Mouse (Mus musculus): ENCODE measurements around the gene Ap5m1. TPM values are rescaled to one million over a fixed set of nuclear protein-coding genes. Genes with fewer than 3 reads are reported as not detected.
A peak's percentile ranks its signal among the peaks of the same experiment; 100 is the strongest.
"Not testable (repeated sequence)": the region's sequence is repeated elsewhere in the genome, so short reads cannot be mapped to it uniquely, and the experiment has no call there.

Gene Ap5m1
- total RNA-seq (2021) = 10 to 100 TPM; 18.2 to 24.3 TPM
- long read RNA-seq, experiment 1, full-length matches to known transcripts = 14 of 19 reads
- long read RNA-seq, experiment 1, partial matches to known transcripts = 1 of 19 reads
- long read RNA-seq, experiment 1, other reads (novel, unspliced or antisense) = 4 of 19 reads
- long read RNA-seq, experiment 2, full-length matches to known transcripts = 3 of 3 reads
- long read RNA-seq, experiment 2, partial matches to known transcripts = 0 of 3 reads
- long read RNA-seq, experiment 2, other reads (novel, unspliced or antisense) = 0 of 3 reads

DNA sequence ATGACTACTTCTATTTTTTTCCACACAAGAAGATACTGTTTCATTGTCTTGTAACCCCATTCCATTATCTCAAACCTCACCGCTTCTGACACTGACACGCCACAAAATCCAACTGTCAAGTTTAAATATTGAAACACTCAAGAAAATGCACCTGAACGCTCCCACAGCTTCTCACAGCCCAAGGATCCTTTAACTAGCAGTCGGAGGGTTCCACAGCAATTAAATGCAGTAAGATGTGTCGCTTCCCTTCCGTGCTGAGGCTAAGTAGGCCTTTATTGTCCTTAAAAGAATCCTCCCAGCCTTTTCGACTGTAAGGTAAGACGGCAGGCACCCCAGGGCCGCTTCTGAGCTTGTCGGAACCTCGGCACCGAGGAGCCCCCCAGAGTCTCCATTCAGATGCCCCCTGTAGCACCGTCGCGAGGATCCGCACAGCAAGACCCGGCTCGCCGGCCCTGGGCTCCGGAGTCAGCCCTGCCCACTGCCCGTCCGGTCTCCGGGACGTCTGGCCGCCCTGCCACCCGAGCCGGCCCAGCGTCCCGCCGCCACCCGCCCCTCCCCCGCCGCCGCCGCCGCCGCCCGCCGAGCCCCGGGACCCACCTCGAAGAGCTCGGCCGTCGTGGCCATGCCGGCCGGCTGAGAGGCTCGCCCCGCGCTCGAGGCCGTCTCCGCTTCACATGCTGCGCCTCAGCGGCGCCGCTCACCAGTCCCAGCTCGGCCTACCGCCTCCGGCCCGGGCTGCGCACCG lies at the start of gene Ap5m1:
Gene Ap5m1, plus strand, starts transcription at position 569 of the 745 bp plus-strand sequence.
- no peak for DNase-seq

DNA sequence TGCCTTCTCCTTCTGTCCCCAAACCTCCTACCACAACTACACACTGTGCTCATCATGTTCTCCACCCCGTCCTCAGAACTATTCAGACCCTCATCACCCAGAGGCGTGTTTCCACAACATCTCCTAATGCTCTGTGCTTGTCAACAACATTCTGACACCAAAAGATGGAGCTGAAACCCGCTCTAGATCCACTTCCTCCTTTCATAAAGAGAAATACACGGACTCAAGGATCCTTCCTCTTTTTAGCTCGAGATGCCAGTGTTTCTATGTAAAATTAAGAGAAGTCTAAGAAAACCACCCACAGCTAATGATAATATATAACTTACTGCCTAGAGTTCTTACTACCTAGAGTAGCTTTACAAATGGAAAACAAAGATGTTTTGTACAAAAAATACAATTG lies 46.1 kb upstream of the Ap5m1 start:
- no peak for DNase-seq

GRCm38 (mm10) chr14:49027040-49027778 lies 38.7 kb upstream of the Ap5m1 start:
- DNase-seq = no peak

DNA sequence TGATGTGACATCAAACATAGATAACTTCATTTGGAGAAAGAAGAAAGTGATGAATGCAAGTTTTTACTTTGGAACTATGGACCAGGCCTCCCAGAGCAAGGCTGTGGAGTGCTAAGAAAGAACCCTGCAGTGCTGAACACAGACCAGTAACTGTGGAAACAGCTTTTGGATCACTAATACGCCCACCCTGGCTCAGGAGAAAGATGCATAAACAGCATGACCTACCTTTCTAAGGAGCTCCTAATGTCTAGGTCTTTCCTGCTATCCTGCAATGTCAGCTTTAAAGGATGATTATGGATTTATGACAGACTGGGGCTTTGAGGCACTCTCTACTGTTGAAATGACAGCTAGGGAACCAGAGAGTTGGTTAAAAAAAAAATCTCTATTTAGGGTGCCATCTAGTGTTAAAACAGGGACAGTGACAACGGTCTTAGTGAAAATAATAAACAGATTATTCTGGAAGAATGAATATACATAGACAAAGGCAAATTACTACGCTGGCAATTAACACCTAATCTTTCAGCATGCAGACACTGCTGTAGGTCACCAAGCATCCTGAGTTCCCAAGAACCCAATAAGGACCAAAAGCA lies 38.0 kb upstream of the Ap5m1 start:
- DNase-seq = no peak

GRCm38 (mm10) chr14:49028991-49029390 lies 36.9 kb upstream of the Ap5m1 start:
- DNase-seq = no peak

DNA sequence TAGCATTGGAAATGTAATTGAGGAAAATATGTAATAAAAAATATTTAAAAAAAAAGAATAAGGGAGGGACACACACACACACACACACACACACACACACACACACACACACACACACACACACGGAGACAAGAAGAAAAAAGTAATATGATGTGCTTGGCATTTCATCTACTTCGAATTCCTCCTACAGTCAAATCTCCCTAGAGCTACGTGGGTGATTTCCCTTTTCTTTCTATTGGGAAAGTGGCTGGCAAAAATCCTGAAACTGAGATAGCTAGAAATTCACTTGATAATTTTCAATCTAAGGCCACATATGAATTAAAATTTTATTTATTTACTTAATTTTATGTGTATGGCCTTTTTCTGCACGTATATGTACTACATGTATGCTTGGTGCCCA lies 20.3 kb upstream of the Ap5m1 start:
- no peak for DNase-seq

GRCm38 (mm10) chr14:49049492-49049891 lies 16.4 kb upstream of the Ap5m1 start:
- no peak for DNase-seq

DNA sequence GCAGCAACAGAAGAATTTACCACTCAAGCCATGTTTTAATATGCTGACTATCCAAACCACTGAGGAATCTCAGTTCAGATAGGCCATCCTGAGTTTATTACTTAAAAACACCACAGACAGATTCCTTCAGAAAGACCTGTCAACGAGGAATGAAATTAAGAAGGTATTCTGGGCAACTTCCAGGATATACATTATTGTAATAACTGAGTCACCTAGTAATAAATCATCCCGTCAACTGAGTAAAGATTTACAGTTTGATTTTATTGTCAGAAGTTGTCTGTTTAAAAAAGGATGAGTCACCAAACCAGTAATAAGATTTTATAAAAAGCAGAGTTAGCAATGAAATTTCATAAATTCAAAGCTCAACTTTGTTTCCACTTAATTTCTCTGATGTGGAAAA lies 2.1 kb upstream of the Ap5m1 start:
- DNase-seq = no peak

GRCm38 (mm10) chr14:49066274-49066823 lies 452 bp downstream of the Ap5m1 start, which contains the start of gene Exoc5:
Exoc5 (minus strand) TSS chr14:49066653.
- peak; percentile 99 for DNase-seq

DNA sequence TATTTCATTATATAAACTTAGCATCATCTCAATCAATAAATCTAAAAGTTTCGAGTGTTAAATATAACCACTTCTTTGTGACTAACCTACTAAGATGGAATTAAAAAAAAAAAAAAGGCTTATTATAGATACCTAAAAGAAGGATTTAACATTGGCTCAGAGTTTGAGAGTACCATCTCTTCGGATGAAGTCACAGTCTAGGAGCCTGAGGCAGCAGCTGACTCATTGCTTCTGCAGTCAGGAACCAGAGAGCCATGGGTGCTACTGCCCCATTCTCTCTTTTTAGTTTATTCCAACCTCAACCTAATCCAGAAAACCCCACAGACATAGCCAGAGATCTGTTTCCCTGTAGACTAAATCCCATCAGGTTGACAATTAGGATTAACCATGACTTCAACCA lies 6.9 kb downstream of the Ap5m1 start:
- DNase-seq = no peak

DNA sequence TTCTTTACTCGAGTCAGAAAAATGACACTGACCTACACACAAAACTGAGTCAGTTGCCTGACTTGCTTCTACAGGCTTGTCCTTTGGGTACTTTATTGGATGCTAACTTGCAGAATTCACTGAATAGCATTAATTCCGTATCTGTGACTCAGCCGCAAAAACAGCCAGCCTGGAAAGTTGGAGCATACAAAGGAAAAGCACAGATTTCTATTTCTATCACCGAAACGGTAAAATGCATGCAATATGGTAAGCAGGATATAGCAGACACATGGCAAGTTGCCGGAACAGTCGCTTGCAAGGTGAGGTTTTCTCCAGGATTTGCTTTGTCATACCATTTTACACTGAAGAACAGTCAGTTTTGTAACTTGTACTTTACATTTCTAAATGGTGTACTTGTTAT lies 8.0 kb downstream of the Ap5m1 start:
- DNase-seq = no peak

- DNase-seq = no peak
Observed at GRCm38 (mm10) chr14:49074361-49074760, 8.5 kb downstream of the Ap5m1 start.

- no peak for DNase-seq
Observed at GRCm38 (mm10) chr14:49078820-49079219, 12.9 kb downstream of the Ap5m1 start.

DNA sequence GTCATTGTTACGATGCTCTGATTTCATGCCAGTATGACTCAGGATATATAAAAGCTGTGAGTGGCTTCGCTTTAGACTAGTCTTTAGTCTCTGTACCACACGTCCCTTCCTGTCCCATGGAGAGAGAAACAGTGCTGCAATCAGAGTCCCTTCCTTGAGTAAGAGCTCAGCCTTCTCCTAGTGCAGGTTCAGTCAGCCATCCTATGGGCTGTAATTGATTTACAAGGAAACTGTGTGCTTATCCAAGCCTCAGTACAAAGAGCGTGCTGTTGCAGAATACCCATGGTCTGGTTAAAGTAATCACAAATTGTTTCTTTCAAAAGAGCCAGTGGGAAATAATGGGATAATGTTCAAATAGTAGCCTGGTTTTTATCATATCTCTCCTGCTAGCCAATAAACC lies 20.6 kb downstream of the Ap5m1 start:
- DNase-seq = no peak

GRCm38 (mm10) chr14:49088155-49089048 lies 22.5 kb downstream of the Ap5m1 start:
- no peak for DNase-seq

GRCm38 (mm10) chr14:49089461-49090058 lies 23.7 kb downstream of the Ap5m1 start:
- DNase-seq = no peak

DNA sequence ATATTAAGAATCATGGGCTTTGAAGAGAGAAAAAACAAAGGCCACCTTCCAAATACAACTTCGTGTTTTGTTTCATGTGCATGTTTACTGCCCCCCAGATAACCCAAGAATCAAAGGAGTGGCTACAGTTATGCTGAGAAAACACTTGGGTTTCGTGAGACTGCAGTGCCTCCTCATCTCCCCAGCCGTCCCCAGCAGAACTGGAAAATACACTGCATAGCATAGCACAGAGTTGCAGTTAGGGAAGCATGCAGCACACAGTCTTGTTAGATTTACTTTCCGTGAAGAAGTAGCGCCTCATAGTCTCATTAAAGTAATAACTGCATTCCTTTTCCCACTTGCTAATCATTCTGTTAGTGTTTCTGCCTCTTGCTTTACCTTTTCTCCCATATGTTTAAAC lies 24.2 kb downstream of the Ap5m1 start:
- DNase-seq = no peak

DNA sequence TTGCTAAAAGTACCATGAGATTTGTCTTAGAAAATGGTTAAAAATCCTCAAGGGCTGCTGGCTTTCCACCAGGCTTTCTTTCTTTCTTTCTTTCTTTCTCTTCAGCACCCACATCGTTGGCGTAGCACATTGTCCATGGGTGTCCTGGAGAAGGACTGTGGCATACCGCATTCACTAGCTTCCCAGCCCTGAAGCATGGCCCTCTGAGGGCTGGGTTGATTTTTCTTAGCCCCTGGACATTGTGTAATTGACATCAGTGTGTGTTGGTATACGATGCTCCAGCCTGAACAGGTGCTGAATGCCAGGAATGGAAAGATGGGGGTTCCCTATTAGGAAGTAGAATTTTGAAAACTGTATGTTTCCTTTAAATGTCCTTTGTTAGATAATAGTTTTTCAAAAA lies 25.4 kb downstream of the Ap5m1 start:
- DNase-seq = no peak

DNA sequence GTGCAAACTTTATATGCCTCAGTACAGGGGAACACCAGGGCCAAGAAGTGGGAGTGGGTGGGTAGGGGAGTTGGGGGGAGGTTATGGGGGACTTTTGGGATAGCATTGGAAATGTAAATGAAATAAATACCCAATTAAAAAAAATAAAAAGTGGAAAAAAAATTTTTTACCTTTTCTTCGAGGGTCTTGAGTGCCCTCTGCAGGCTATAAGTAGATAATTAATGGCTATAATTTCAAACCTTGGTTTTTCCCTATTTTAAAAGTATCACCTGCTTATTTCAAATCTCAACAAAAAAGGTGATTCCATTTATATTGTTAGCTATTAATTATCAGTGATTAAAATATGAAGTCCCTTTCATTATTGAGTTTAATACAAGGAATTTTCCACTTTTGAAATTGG lies 25.9 kb downstream of the Ap5m1 start:
- DNase-seq = not testable (repeated sequence)

GRCm38 (mm10) chr14:49118381-49118780 lies 52.5 kb downstream of the Ap5m1 start:
- peak; percentile 75 to 80 for DNase-seq

DNA sequence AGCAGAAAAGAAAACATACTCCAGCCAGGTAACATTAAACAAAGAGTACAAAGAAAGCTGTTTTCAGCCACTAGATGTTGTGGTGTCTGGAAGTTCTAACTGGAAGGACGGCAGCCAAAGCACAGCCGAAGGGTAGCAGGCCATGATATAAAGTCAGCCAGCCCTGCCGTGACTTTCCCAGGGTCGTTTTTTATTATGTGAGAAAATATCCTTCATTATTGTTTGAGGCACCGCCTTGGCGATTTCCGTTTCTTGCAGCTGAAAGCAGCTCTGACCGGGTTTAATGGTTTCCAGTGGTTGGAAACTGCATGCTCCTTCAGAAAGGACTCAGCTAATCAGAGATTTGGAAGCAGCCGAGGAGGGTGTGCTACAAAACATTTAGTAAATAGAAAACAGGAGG lies 55.8 kb downstream of the Ap5m1 start:
- no peak for DNase-seq

Data from adrenal gland, postnatal 36 days (tissue).